Mouse (Mus musculus): ENCODE results near the gene Galntl5. TPM values are rescaled to one million over a fixed set of nuclear protein-coding genes. Genes with fewer than 3 reads are reported as not detected.

The Galntl5 gene
- polyA plus RNA-seq (2012; rRNA removed), result 0.05 and 0.06 TPM in 2 replicates

DNA sequence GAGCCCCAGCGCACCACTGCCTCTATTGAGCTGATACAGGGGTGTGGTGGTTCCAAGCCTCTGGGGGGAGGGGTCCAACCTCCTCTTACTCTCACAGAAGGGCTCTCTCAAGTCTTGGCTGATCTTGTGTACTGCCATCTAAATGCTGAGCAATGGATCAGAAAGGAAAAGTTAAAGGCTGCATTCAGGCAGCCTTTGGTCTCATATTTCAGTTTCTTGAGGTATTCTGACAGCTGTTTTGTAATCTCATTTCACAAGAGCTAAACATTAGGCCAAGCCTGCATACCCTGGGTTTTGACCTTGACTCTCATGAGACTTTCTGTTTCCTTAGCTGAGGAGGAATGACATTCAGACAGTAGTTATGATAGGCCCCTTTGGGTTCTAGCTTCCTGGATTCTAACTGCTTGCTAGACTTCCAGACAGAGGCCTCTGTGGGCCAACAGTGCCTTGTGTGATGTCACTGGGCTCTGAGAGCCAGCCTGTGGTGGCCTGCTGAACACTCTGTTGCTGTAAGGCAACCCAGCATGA is at the start of gene Galntl5:
Gene Galntl5, plus strand, starts transcription at position 457 of the 528 bp plus-strand sequence.
- peak; percentile 67 for DNase-seq
- Histone ChIP-seq H3K27me3 (replicated peaks; ENCODE audit: control insufficient read depth, insufficient read depth, low read length) (no peaks in the 10 kb centered on the region), H3K4me1 (ENCODE audit: control insufficient read depth, insufficient read depth, low read length) (peaks cover 22% of the 10 kb centered on the region), H3K4me3 (ENCODE audit: insufficient read depth, low read depth, low read length) (no peak within 1 kb of the TSS), H3K36me3 (ENCODE audit: control insufficient read depth, insufficient read depth, low read length) (no peaks in the 10 kb centered on the region), H3K27ac (ENCODE audit: insufficient read depth, low read depth, low read length) (peak within 1 kb of the TSS; percentile 94)
- TF ChIP-seq POLR2A (IDR thresholded peaks at IDR 0.05; ENCODE audit: low read depth, low read length) (no peak), CTCF (conservative IDR thresholded peaks at IDR 0.05; ENCODE audit: insufficient read depth, insufficient read length, low read depth, low read length) (no peak)
- 80% methylated on average over 1 of the region's 1 CpGs for WGBS

DNA sequence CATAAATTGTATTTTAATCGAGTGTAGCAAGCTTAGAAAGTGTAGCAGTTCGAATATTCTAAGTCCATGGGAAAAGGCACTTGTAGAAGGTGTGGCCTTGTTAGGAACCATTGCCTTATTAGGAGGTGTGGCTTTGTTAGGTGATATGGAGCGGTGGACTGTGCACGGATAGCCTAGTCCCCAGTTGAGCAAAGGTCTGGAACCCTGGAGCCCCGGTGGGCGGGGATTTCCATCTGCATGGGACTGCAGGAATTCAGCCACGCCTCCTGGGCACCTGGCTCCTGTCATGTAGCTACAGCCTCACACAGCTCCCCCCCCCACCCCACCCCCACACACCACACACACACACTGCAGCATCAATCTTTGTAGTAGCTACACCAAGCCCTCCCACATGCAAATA is 34.6 kb upstream of the Galntl5 start:
- no peak overlapping the region for H3K27ac ChIP-seq (ENCODE audit: insufficient read depth, low read depth, low read length)
- no peak overlapping the region for H3K4me3 ChIP-seq (ENCODE audit: insufficient read depth, low read depth, low read length)
- no peak for TF ChIP-seq CTCF (conservative IDR thresholded peaks at IDR 0.05; ENCODE audit: insufficient read depth, insufficient read length, low read depth, low read length)
- no peaks in the 10 kb centered on the region for H3K4me1 ChIP-seq (ENCODE audit: control insufficient read depth, insufficient read depth, low read length)
- H3K36me3 ChIP-seq (ENCODE audit: control insufficient read depth, insufficient read depth, low read length), result no peaks in the 10 kb centered on the region
- 75% methylated on average over 7 of the region's 7 CpGs for WGBS
- peak; percentile 57 for DNase-seq
- no peaks in the 10 kb centered on the region for H3K27me3 ChIP-seq (replicated peaks; ENCODE audit: control insufficient read depth, insufficient read depth, low read length)

DNA sequence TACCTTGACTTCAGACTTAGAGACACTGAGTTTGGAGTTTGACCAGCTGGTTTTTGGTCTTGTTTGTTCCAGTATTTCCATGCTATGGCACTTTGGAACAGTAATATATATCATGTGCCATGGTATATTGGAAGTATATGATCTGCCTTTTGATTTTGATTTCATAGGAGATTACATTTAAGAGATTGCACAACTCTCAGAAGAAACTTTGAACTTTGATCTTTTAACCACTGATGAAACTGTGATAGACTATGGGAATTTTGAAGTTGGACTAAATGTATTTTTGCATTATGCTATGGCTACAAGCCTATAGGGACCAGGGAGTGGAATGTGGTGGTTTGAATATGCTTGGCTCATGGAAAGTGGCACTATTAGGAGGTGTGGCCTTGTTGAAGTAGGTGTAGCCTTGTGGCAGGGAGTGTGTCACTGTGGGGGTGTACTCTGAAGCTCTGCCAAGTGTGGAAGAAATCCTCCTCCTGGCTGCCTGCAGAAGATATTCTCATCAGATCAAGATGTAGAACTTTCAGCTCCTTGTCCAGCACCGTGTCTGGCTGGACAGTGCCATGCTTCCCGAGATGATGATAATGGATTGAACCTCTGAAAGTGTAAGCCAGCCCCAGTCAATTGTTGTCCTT is 31.8 kb upstream of the Galntl5 start:
- no peaks in the 10 kb centered on the region for H3K27me3 ChIP-seq (replicated peaks; ENCODE audit: control insufficient read depth, insufficient read depth, low read length)
- H3K4me3 ChIP-seq (ENCODE audit: insufficient read depth, low read depth, low read length), result no peak overlapping the region
- no peaks in the 10 kb centered on the region for H3K4me1 ChIP-seq (ENCODE audit: control insufficient read depth, insufficient read depth, low read length)
- WGBS, result 71% methylated on average over 2 of the region's 2 CpGs
- no peak overlapping the region for H3K27ac ChIP-seq (ENCODE audit: insufficient read depth, low read depth, low read length)
- DNase-seq, result no peak
- H3K36me3 ChIP-seq (ENCODE audit: control insufficient read depth, insufficient read depth, low read length), result no peaks in the 10 kb centered on the region
- TF ChIP-seq CTCF (conservative IDR thresholded peaks at IDR 0.05; ENCODE audit: insufficient read depth, insufficient read length, low read depth, low read length), result no peak
- no peak for TF ChIP-seq POLR2A (IDR thresholded peaks at IDR 0.05; ENCODE audit: low read depth, low read length)

DNA sequence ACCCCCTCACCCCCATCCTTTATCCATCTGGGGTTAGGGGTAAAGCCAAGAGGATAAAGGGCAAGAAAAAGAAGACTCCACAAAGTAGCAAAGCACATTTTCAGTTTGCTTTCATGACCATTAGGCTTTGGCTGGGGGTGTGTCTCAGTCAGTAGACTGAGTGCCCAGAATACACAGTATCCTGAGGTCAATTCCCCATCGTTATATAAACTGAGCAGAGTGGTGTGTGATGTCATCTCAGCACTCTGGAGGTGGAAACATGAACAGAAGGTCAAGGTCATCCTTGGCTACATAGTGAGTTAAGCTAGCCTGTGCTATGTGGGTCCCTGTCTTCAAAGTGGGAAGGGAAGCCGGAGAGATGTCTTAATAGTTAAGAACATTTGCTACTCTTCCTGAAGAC is 27.8 kb upstream of the Galntl5 start:
- no peak for DNase-seq
- 70% methylated on average over 2 of the region's 2 CpGs for WGBS
- no peak overlapping the region for H3K4me3 ChIP-seq (ENCODE audit: insufficient read depth, low read depth, low read length)
- no peaks in the 10 kb centered on the region for H3K27me3 ChIP-seq (replicated peaks; ENCODE audit: control insufficient read depth, insufficient read depth, low read length)
- no peak overlapping the region for H3K27ac ChIP-seq (ENCODE audit: insufficient read depth, low read depth, low read length)
- H3K36me3 ChIP-seq (ENCODE audit: control insufficient read depth, insufficient read depth, low read length), result no peaks in the 10 kb centered on the region
- peaks cover 4% of the 10 kb centered on the region; the same call in 1 of the 2 replicates for H3K4me1 ChIP-seq (ENCODE audit: control insufficient read depth, insufficient read depth, low read length)
- TF ChIP-seq CTCF (conservative IDR thresholded peaks at IDR 0.05; ENCODE audit: insufficient read depth, insufficient read length, low read depth, low read length), result no peak
- TF ChIP-seq POLR2A (IDR thresholded peaks at IDR 0.05; ENCODE audit: low read depth, low read length), result no peak

DNA sequence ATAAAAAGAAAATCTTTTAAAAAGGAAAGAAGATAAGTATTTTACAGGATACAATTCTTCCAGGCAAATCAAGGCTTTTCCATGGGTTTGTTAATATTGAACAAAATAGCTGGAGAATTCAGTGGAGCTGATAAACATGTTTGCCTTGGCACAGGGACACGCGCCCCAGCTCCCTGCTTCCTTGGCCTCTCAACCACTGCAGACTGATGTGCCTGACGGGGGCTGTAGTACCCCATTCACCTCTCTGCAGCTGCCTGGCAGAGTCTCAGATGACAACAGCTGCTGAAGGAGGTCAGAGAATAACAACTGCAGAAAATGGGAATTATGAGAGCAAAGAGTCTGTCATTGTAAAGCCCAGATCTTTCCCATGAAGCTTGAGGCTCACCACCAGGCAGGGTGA is 27.3 kb upstream of the Galntl5 start:
- Histone ChIP-seq H3K4me1 (ENCODE audit: control insufficient read depth, insufficient read depth, low read length) (peaks cover 4% of the 10 kb centered on the region; the same call in 1 of the 2 replicates), H3K36me3 (ENCODE audit: control insufficient read depth, insufficient read depth, low read length) (no peaks in the 10 kb centered on the region), H3K27me3 (replicated peaks; ENCODE audit: control insufficient read depth, insufficient read depth, low read length) (no peaks in the 10 kb centered on the region), H3K4me3 (ENCODE audit: insufficient read depth, low read depth, low read length) (no peak overlapping the region), H3K27ac (ENCODE audit: insufficient read depth, low read depth, low read length) (no peak overlapping the region)
- peak; percentile 30 for DNase-seq
- TF ChIP-seq CTCF (conservative IDR thresholded peaks at IDR 0.05; ENCODE audit: insufficient read depth, insufficient read length, low read depth, low read length) (no peak), POLR2A (IDR thresholded peaks at IDR 0.05; ENCODE audit: low read depth, low read length) (no peak)
- WGBS, result 55% methylated on average over 3 of the region's 3 CpGs

DNA sequence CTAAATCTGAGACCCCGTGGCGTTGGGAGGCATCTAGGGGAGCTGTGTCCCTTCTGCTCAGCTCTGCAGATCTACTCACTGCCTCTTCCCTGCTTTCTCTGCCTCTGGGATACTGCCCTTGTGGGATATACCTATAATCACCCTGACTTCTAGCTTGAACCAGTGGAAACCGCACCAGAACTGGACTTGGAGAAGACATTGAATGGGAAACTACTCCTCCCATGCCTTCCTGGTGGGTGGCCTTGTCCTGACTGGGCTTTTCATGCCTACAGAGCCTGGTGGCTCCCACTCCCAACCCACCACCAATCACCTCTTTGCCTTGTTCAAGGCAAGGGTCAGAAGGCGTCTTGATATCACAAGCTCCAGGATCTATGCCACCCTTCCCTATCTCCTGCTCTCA is 26.4 kb upstream of the Galntl5 start:
- Histone ChIP-seq H3K4me3 (ENCODE audit: insufficient read depth, low read depth, low read length) (no peak overlapping the region), H3K4me1 (ENCODE audit: control insufficient read depth, insufficient read depth, low read length) (peaks cover 4% of the 10 kb centered on the region; the same call in 1 of the 2 replicates), H3K27ac (ENCODE audit: insufficient read depth, low read depth, low read length) (no peak overlapping the region), H3K27me3 (replicated peaks; ENCODE audit: control insufficient read depth, insufficient read depth, low read length) (no peaks in the 10 kb centered on the region), H3K36me3 (ENCODE audit: control insufficient read depth, insufficient read depth, low read length) (no peaks in the 10 kb centered on the region)
- 95% methylated on average over 4 of the region's 4 CpGs for WGBS
- TF ChIP-seq CTCF (conservative IDR thresholded peaks at IDR 0.05; ENCODE audit: insufficient read depth, insufficient read length, low read depth, low read length) (no peak), POLR2A (IDR thresholded peaks at IDR 0.05; ENCODE audit: low read depth, low read length) (no peak)
- DNase-seq, result no peak

DNA sequence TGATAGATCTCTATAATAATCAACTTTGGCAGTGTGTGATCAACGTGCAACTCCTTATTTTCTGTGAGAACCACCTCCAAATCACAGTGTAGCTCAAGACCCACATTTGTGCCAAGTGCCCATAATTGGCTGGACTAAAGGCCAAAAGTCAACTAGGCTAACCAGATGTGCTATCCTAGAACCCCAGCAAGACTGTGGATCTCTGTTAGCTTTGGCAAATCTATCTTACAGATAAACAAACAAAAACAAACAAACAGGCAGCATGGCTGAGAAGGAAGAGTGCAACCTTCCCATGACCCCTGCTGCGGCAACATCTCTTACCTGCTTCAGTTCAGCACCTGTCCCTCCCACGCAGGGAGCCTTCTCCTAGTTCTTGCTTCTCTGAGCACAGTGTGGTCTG is 25.9 kb upstream of the Galntl5 start:
- WGBS, result 66% methylated on average over 3 of the region's 3 CpGs
- Histone ChIP-seq H3K4me3 (ENCODE audit: insufficient read depth, low read depth, low read length) (no peak overlapping the region), H3K27me3 (replicated peaks; ENCODE audit: control insufficient read depth, insufficient read depth, low read length) (no peaks in the 10 kb centered on the region), H3K27ac (ENCODE audit: insufficient read depth, low read depth, low read length) (no peak overlapping the region), H3K36me3 (ENCODE audit: control insufficient read depth, insufficient read depth, low read length) (no peaks in the 10 kb centered on the region), H3K4me1 (ENCODE audit: control insufficient read depth, insufficient read depth, low read length) (peaks cover 4% of the 10 kb centered on the region; the same call in 1 of the 2 replicates)
- TF ChIP-seq POLR2A (IDR thresholded peaks at IDR 0.05; ENCODE audit: low read depth, low read length), result no peak
- TF ChIP-seq CTCF (conservative IDR thresholded peaks at IDR 0.05; ENCODE audit: insufficient read depth, insufficient read length, low read depth, low read length), result no peak
- DNase-seq, result peak; percentile 42
